Mouse (Mus musculus) ovary, postnatal 14 days (tissue): ENCODE results near the gene Adcy5.

Experiments used
- DNase-seq: peaks from one replicate; pipeline ENCODE4 v3.0.0; 2022; ENCODE audit warnings: low spot score

The Adcy5 gene

DNA sequence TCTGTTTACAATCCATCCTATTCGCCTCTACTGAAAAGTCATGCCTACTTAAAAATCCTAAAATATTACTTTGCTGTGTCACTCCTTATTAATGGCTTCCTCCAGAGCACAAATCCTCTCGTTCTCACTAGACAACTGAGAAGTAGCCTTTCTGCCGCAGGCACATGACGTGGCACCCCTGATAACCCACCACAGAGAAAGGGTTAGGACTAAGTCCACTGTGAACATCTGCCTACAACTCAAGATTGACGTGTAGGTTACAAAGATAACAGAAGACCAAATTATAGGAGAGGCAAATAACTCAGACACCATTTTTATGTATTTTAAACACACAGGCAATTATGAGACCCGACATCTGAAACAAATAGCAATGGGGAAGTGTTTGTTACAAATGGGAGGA, 163.7 kb downstream of the Adcy5 start:
- no peak for DNase-seq

DNA sequence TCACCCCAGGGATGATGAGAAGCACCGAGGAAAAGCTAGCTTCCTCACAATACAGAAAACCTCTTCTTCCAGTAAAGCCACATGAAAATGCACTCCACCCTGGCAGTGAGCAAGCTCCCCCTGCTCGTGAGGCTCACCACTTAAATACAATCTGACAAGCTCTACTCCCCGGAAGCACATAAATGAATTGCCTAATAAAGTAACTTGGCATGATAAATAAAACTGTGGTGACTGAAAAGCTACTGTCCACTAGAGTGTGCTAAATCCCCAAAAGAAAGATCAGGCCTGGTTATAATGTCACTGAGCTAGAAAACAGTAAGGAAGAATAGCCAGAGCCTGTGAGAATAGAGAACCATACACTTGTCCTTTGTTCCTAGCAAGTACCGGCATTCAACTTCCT, 164.7 kb downstream of the Adcy5 start:
- DNase-seq = no peak

DNA sequence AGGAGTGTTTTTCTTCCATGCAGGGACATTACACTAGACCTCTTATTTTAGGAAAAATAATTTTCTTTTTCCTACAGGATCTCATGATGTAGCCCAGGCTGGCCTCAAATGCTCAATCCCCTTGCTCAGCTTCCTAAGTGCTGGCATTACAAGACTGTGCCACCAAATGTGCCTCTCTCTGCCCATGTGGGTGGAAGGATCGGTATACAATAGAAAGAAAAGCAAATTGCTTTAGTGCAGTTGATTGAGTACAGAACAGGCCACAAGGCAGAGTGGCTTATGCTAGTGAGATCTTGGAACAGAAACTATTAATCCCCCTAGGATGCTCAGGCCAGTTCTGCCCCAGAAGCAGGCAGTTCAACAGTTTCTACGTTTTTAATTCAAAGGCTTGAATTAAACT, 165.1 kb downstream of the Adcy5 start:
- DNase-seq = no peak

DNA sequence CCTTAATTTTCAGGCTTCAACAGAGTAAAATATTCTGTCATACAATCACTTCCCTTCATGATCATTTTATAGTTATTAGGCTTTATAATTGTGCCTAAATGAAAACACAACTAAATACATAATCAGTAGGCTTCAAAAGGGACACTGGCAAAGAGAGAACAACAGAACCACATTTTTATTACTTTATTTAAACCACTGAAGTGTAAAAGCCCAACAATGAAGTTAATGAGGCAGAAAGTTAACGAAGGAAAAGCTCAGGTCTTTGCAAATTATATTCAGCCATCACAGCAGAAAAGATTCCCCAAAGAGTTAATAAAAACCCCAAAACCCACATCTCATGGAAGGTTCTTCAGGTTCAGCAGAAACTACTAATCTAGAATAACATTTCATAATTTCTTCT, 175.8 kb downstream of the Adcy5 start:
- no peak for DNase-seq
